Mouse (Mus musculus) splenic B cell, adult 2 months (primary cell): ENCODE results near the gene Prima1.

Experiments
- DNase-seq: peaks from one replicate; pipeline ENCODE4 v3.0.0-alpha.2; 2011; ENCODE audit warnings: low read depth, low spot score
- H3K27me3 ChIP-seq: 2 replicates; pipeline ENCODE4 v1.6.1; 2012; ENCODE audit warnings: mild to moderate bottlenecking, low read length, moderate library complexity, mixed read lengths; ENCODE audit not compliant: control insufficient read depth, poor library complexity, insufficient read depth, severe bottlenecking
- H3K36me3 ChIP-seq: 2 replicates; pipeline ENCODE4 v1.6.1; 2012; ENCODE audit warnings: mild to moderate bottlenecking, low read length, moderate library complexity, mixed read lengths; ENCODE audit not compliant: control insufficient read depth, poor library complexity, insufficient read depth, severe bottlenecking

The Prima1 gene

GRCm38 (mm10) chr12:103205561-103205960 lies 36.4 kb downstream of the Prima1 start:
- H3K27me3 ChIP-seq = no peaks in the 10 kb centered on the region
- no peaks in the 10 kb centered on the region for H3K36me3 ChIP-seq
- no peak for DNase-seq

- DNase-seq = no peak
- no peaks in the 10 kb centered on the region for H3K27me3 ChIP-seq
- no peaks in the 10 kb centered on the region for H3K36me3 ChIP-seq
Observed at GRCm38 (mm10) chr12:103202592-103203544, 39.1 kb downstream of the Prima1 start.

- Histone ChIP-seq H3K36me3 (no peaks in the 10 kb centered on the region), H3K27me3 (no peaks in the 10 kb centered on the region)
- DNase-seq = no peak
Observed at GRCm38 (mm10) chr12:103192996-103193395, 49.0 kb downstream of the Prima1 start.

- Histone ChIP-seq H3K27me3 (no peaks in the 10 kb centered on the region), H3K36me3 (no peaks in the 10 kb centered on the region)
- DNase-seq = no peak
Observed at GRCm38 (mm10) chr12:103189771-103190170, 52.2 kb downstream of the Prima1 start.

GRCm38 (mm10) chr12:103188223-103188622 lies 53.7 kb downstream of the Prima1 start:
- Histone ChIP-seq H3K27me3 (no peaks in the 10 kb centered on the region), H3K36me3 (no peaks in the 10 kb centered on the region)
- DNase-seq = no peak

GRCm38 (mm10) chr12:103187020-103187419 lies 54.9 kb downstream of the Prima1 start:
- Histone ChIP-seq H3K36me3 (no peaks in the 10 kb centered on the region), H3K27me3 (no peaks in the 10 kb centered on the region)
- no peak for DNase-seq

- H3K36me3 ChIP-seq = no peaks in the 10 kb centered on the region
- no peaks in the 10 kb centered on the region for H3K27me3 ChIP-seq
- DNase-seq = no peak
Observed at GRCm38 (mm10) chr12:103183057-103183456, 58.9 kb downstream of the Prima1 start.

GRCm38 (mm10) chr12:103168892-103169291 lies 73.1 kb downstream of the Prima1 start:
- no peak for DNase-seq
- Histone ChIP-seq H3K36me3 (no peaks in the 10 kb centered on the region), H3K27me3 (0 out of 2 replicates have a peak, but pooled peaks cover 1% of the 10 kb centered on the region)

GRCm38 (mm10) chr12:103164101-103165030 lies 77.6 kb downstream of the Prima1 start:
- Histone ChIP-seq H3K27me3 (0 out of 2 replicates have a peak, but pooled peaks cover 1% of the 10 kb centered on the region), H3K36me3 (no peaks in the 10 kb centered on the region)
- DNase-seq = no peak

GRCm38 (mm10) chr12:103163596-103163995 lies 78.4 kb downstream of the Prima1 start:
- DNase-seq = no peak
- Histone ChIP-seq H3K27me3 (0 out of 2 replicates have a peak, but pooled peaks cover 1% of the 10 kb centered on the region), H3K36me3 (no peaks in the 10 kb centered on the region)

GRCm38 (mm10) chr12:103160721-103161120 lies 81.2 kb downstream of the Prima1 start:
- DNase-seq = no peak
- no peaks in the 10 kb centered on the region for H3K27me3 ChIP-seq
- no peaks in the 10 kb centered on the region for H3K36me3 ChIP-seq

- DNase-seq = no peak
- no peaks in the 10 kb centered on the region for H3K27me3 ChIP-seq
- H3K36me3 ChIP-seq = no peaks in the 10 kb centered on the region
Observed at GRCm38 (mm10) chr12:103159016-103159415, 82.9 kb downstream of the Prima1 start.

- DNase-seq = no peak
- no peaks in the 10 kb centered on the region for H3K27me3 ChIP-seq
- no peaks in the 10 kb centered on the region for H3K36me3 ChIP-seq
Observed at GRCm38 (mm10) chr12:103157129-103157910, 84.6 kb downstream of the Prima1 start.

- Histone ChIP-seq H3K36me3 (no peaks in the 10 kb centered on the region), H3K27me3 (no peaks in the 10 kb centered on the region)
- no peak for DNase-seq
Observed at GRCm38 (mm10) chr12:103155406-103155805, 86.5 kb downstream of the Prima1 start.
